Mouse (Mus musculus) myocyte (in vitro differentiated cells): ENCODE data around the gene Add1.

Experiments
- CEBPB ChIP-seq: IDR thresholded peaks from 2 replicates; pipeline ENCODE4 v1.6.1; 2011; ENCODE audit warnings: mild to moderate bottlenecking, moderate library complexity; ENCODE audit not compliant: poor library complexity, insufficient read depth, severe bottlenecking
- MYOD1 ChIP-seq, 3 experiments: IDR thresholded peaks; one replicate each; pipeline ENCODE4 v1.6.1; 2011; ENCODE audit warnings: control low read depth in 2 of 3, low read depth in 2 of 3, mild to moderate bottlenecking in 2 of 3, moderate library complexity in 1 of 3; ENCODE audit not compliant: insufficient read length in 2 of 3, control insufficient read depth in 1 of 3
- POLR2A ChIP-seq: IDR thresholded peaks from one replicate; pipeline ENCODE4 v1.6.1; 2011; ENCODE audit warnings: low read depth, mild to moderate bottlenecking, control low read depth, moderate library complexity; ENCODE audit not compliant: insufficient read length
- SRF ChIP-seq: IDR thresholded peaks from one replicate; pipeline ENCODE4 v1.6.1; 2011; ENCODE audit warnings: low read depth; ENCODE audit not compliant: control insufficient read depth, insufficient read length

- TF ChIP-seq POLR2A, result no peak
- no peak for TF ChIP-seq SRF
- no peak for TF ChIP-seq CEBPB
- TF ChIP-seq MYOD1 (IDR thresholded peaks at IDR 0.05; ENCODE audit: control insufficient read depth in 1 of 3, insufficient read length in 2 of 3, low read depth in 2 of 3), result no peak
These were observed 24.4 kb upstream of the Add1 start for GRCm38 (mm10) chr5:34549135-34549482.
